Mouse (Mus musculus) stomach, embryonic 15.5 days (tissue): Measurements from ENCODE around the gene Eef2. TPM values are rescaled to one million over a fixed set of nuclear protein-coding genes. Genes with fewer than 3 reads are reported as not detected.

Source experiments
- ATAC-seq: fragments of 200-750 bp; cut with Nextera tagmentation; 2 replicates; pipeline ENCODE4 v1.8.0; 2017; ENCODE audit warnings: low read depth, moderate number of reproducible peaks, moderate TSS enrichment; ENCODE audit not compliant: insufficient read depth, low FRiP score
- H3K27ac ChIP-seq: fragments of 300-500 bp; sonication (generic); 2 replicates; pipeline ENCODE4 v1.5.1; 2015; ENCODE audit warnings: mild to moderate bottlenecking, inconsistent platforms
- H3K27me3 ChIP-seq: fragments of 300-500 bp; sonication (generic); replicated peaks from 2 replicates; pipeline ENCODE4 v1.6.1; 2015; ENCODE audit warnings: inconsistent platforms
- H3K36me3 ChIP-seq: fragments of 300-500 bp; sonication (generic); 2 replicates; pipeline ENCODE4 v1.6.1; 2015; ENCODE audit warnings: inconsistent platforms
- H3K4me1 ChIP-seq: fragments of 300-500 bp; sonication (generic); 2 replicates; pipeline ENCODE4 v1.6.1; 2015; ENCODE audit warnings: inconsistent platforms
- H3K4me2 ChIP-seq: fragments of 300-500 bp; sonication (generic); 2 replicates; pipeline ENCODE4 v1.6.1; 2015; ENCODE audit warnings: mild to moderate bottlenecking, inconsistent platforms
- H3K4me3 ChIP-seq: fragments of 300-500 bp; sonication (generic); replicated peaks from 2 replicates; pipeline ENCODE4 v1.5.1; 2015; ENCODE audit warnings: inconsistent platforms
- H3K9ac ChIP-seq: fragments of 300-500 bp; sonication (generic); 2 replicates; pipeline ENCODE4 v1.6.1; 2015; ENCODE audit warnings: inconsistent platforms
- H3K9me3 ChIP-seq: fragments of 300-500 bp; sonication (generic); 2 replicates; pipeline ENCODE4 v1.6.1; 2016; ENCODE audit warnings: inconsistent platforms
- WGBS: fragments of 180-500 bp; shearing (Covaris S2); methylation state at CpG from one replicate; pipeline ENCODE4 v1.1.7; 2015; 5-methylcytosine and 5-hydroxymethylcytosine counted together
- polyA plus RNA-seq: library from polyadenylated mRNA; unstranded; fragments of >200 nt; fragmentation: Nextera tagmentation; extraction: Ambion mirVana; gene quantifications from 2 replicates; pipeline ENCODE4 v1.2.1, GENCODE M21; 2015

Gene Eef2
- polyA plus RNA-seq = 517 and 544 TPM in 2 replicates

DNA sequence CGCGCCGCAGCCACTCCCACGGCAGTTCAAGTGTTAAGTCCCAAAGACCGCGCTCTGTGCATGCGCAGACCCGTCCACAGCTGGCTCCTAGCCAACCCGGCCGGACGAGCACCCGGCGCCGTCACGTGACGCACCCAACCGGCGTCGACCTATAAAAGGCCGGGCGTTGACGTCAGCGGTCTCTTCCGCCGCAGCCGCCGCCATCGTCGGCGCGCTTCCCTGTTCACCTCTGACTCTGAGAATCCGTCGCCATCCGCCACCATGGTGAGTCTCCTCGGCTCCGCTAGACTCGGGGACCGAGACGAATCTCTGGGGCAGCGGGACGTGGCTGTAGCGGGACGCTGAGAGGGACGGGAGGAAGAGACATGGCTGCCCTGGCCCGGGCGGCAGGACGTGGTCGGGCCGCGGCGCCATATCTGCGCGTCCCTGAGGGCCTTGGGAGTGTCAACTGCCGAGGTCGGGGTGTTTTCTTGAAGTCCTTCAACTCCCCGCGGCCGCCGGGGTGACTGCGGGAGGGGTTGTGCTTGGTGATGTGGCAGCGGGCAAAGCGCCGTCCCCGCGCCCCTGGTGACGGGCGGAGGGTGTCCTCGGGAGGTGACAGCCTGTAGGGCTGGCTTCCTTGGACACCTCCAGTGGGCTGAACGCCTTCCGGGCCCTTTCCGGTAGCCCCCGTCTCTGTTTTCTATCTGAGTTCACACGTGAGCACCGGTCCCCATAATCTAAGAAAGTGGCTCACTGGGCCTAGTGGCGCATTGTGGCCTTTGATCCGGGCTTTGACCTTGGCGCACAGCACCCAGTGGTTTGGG, at the start of gene Eef2:
Eef2 (plus strand) TSS at position 166 of the 806 bp plus-strand sequence.
- H3K4me3 ChIP-seq = peak within 1 kb of the TSS; percentile 94
- peak within 1 kb of the TSS; percentile 89 for H3K27ac ChIP-seq
- ATAC-seq = peak; percentile 81
- no peaks in the 10 kb centered on the region for H3K9me3 ChIP-seq
- under 1% methylated on average over 76 of the region's 77 CpGs for WGBS
- peaks cover 52% of the 10 kb centered on the region for H3K4me1 ChIP-seq
- H3K27me3 ChIP-seq = no peaks in the 10 kb centered on the region
- H3K4me2 ChIP-seq = peak within 1 kb of the TSS; percentile 86
- peak within 1 kb of the TSS; percentile 97 for H3K9ac ChIP-seq
- peaks cover 42% of the 10 kb centered on the region for H3K36me3 ChIP-seq

DNA sequence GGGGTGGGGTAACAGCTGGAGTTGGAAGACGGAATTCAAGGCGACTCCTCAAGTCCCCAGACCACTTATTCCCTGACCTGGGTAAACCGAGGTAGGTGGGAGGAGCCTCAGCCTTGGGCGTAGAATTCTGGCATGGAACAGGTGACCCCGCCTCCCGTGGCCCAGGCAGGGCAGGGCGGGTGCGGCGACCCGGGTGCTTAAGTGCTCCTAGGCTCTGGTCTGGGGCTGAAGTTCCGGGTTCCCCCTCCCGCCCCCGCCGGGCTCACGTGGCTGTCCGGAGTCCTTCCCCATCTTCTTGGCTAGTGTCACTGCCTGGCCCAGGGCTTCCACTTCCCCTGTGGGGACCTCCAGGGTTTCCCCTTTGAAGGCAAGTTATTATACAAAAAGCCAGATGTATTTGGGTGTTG, 42.2 kb upstream of the Eef2 start:
- H3K27ac ChIP-seq = peak overlapping the region; percentile 99; the same call in 1 of the 2 replicates
- H3K36me3 ChIP-seq = no peaks in the 10 kb centered on the region
- no peaks in the 10 kb centered on the region for H3K9me3 ChIP-seq
- peak overlapping the region; percentile 78 for H3K4me3 ChIP-seq
- H3K4me2 ChIP-seq = peak overlapping the region; percentile 94
- peaks cover 10% of the 10 kb centered on the region; the same call in 1 of the 2 replicates for H3K27me3 ChIP-seq
- no peak for ATAC-seq
- WGBS = 4% methylated on average over 16 of the region's 16 CpGs
- no peak overlapping the region for H3K9ac ChIP-seq
- peaks cover 24% of the 10 kb centered on the region for H3K4me1 ChIP-seq

DNA sequence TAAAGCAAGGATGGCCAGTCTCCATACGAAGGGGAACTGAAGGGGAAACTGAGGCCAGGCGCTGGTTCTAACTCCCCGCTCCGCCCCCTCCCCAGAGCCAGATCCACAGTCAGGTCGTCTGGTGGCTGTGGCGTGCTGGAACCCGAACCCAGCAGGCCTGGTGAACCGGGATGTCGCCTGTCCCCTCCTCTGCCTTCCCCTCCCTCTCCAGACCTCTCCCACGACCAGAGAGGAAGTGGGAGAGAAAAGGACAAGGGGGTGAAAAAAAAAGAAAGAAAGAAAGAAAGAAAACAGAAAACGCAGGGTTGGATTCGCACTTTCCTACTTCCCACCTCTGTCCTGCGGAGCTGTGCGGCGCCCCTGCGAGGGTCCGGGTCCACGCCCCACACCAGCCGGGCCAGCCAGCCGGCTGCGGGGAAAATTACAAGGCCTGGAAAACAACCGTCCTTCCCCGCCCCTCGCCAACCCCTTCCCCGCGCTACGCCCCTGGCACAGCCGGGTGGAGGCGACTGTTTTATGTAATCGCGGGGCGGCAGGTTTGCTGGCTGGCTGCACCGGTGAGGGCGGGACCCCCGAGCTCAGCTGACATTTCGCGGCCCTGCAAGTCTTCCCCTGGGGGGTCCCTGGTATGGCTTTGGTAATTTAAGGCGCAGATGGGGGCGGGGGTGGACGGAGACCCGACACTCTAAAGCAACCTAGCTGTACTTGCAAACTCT, 41.3 kb upstream of the Eef2 start, which contains the start of gene Zbtb7a:
Zbtb7a (plus strand) TSS at position 255 of the 716 bp plus-strand sequence.
- Histone ChIP-seq H3K9ac (peak within 1 kb of the TSS; percentile 98), H3K36me3 (no peaks in the 10 kb centered on the region), H3K27me3 (peaks cover 10% of the 10 kb centered on the region; the same call in 1 of the 2 replicates), H3K9me3 (no peaks in the 10 kb centered on the region), H3K4me3 (peak within 1 kb of the TSS; percentile 78), H3K27ac (peak within 1 kb of the TSS; percentile 99), H3K4me2 (peak within 1 kb of the TSS; percentile 94), H3K4me1 (peaks cover 34% of the 10 kb centered on the region)
- 3% methylated on average over 41 of the region's 41 CpGs for WGBS
- ATAC-seq = no peak

DNA sequence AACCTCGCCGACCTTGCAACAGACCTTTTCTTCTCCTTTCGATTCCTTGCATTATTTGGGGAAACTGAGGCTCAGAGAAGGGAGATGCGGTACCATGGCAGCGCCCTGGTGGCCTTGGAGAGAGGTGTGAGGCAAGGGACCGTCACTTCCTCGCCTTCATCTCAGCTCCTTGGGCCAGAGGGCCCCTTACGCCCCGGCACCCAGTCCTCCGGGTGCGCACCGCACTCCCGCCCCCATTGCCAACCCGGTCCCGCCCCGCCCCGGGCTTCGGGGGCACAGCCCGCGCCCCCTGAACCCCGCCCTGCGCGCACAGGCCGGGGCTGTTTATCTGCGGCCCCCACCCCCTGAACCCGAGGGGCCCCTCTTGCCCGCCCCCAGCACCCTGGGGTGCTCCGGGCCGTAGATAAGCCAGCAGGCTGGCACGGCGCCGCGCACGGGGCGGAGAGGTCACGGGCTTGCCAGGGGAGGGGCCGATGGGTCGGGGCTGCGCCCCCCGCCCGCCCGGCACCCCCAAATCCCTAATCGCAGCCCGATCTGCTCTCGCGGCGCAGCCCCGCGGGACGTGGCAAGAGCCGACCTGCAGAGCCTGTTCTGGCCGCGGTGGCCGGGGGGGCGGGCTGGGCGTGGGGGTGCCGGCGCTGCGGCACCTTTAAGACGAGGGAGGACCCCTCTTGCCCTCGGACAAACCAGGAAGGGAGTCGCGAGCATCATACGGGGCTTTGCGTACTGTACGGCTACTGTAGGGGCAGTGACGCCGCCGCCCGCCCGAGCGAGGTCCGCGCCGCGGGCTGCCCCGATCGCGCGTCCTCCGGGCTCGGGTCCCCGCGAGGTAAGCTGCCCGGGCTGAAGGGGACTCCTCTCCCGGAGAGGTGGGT, 40.4 kb upstream of the Eef2 start:
- Histone ChIP-seq H3K4me2 (peak overlapping the region; percentile 94), H3K9ac (peak overlapping the region; percentile 98), H3K4me3 (peak overlapping the region; percentile 78), H3K27ac (peak overlapping the region; percentile 99), H3K9me3 (no peaks in the 10 kb centered on the region), H3K36me3 (no peaks in the 10 kb centered on the region), H3K4me1 (peaks cover 43% of the 10 kb centered on the region), H3K27me3 (peaks cover 10% of the 10 kb centered on the region; the same call in 1 of the 2 replicates)
- peak; percentile 28 for ATAC-seq
- under 1% methylated on average over 61 of the region's 86 CpGs for WGBS

DNA sequence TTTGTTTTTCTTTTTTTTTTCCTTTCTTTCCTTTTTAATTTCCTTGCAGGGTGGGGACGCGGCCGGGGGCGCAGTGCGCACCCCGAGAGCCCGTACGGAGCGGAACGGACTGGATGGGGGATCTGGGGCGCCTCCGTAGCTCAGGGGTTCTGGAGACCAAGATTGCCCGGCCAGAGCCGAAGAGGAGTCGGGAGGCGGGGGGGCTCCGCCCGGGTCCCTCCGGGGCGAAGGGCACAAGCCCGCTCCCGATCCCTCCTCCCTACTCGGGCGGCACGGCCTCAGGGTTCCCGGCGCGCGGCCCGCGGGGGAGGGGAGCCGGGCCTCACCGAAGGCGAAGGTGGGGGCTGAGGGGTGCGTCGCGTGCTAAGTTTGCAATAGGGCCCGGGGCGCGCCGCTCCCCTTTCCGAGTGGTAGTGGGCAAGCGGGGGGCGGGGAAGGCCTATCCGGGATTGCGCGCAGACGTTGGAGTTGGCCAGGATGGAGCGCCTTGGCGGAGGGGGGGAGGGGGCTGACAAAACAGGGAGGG, 39.7 kb upstream of the Eef2 start:
- H3K27ac ChIP-seq = peak overlapping the region; percentile 99
- H3K36me3 ChIP-seq = no peaks in the 10 kb centered on the region
- peak overlapping the region; percentile 94 for H3K4me2 ChIP-seq
- H3K27me3 ChIP-seq = peaks cover 10% of the 10 kb centered on the region; the same call in 1 of the 2 replicates
- H3K4me1 ChIP-seq = peaks cover 50% of the 10 kb centered on the region
- H3K9me3 ChIP-seq = no peaks in the 10 kb centered on the region
- WGBS = 0% methylated on average over 39 of the region's 50 CpGs
- peak overlapping the region; percentile 98 for H3K9ac ChIP-seq
- H3K4me3 ChIP-seq = peak overlapping the region; percentile 78
- no peak for ATAC-seq

DNA sequence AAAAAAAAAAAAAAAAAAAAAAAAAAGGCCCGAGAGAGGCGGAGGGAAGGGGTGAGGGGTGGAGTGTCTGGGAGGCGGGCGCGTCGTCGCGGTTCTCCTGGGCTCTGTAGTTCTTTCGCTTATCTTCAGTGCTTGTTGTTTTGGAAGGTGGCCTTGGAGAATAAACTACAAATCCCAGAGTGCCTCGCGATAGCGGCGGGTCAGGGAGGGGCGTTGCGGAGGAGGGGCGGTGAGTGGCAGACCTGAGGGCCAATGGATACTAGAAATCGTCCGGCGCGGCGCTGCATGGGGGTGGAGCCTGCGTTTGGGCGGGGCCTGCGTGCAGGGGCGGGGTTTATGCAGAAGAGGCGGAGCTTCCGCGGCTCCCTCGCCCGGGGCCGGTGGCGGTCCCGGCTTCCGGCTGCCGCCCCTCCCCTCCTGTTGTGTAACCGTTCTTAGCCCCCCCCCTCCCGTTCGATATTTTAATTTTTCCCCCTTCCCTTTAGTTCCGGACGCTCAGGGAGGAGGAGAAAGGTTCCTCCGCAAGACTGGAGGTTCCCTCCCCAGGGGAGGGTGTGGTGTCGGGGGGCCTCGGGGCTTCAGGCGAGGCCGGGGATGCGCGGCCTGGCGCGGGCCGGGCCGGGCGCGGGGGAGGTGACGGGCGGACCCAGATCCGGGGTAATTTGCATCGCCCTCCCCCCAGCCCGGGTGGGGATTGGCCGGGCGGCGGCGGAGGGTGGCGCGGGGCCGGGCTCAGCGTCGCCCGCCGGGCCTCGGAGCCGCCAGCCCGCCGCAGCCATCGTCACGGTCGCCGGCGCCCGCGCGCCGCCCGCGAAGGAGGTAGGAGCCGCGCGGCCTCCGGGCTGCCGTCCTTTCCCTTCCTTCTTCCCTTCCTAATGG, 38.9 kb upstream of the Eef2 start:
- ATAC-seq = peak; percentile 89
- Histone ChIP-seq H3K4me3 (peak overlapping the region; percentile 81), H3K36me3 (no peaks in the 10 kb centered on the region), H3K9ac (peak overlapping the region; percentile 92), H3K4me1 (peaks cover 55% of the 10 kb centered on the region), H3K27me3 (peaks cover 10% of the 10 kb centered on the region; the same call in 1 of the 2 replicates), H3K9me3 (no peaks in the 10 kb centered on the region), H3K27ac (peak overlapping the region; percentile 99), H3K4me2 (peak overlapping the region; percentile 82)
- WGBS = 0% methylated on average over 50 of the region's 89 CpGs

DNA sequence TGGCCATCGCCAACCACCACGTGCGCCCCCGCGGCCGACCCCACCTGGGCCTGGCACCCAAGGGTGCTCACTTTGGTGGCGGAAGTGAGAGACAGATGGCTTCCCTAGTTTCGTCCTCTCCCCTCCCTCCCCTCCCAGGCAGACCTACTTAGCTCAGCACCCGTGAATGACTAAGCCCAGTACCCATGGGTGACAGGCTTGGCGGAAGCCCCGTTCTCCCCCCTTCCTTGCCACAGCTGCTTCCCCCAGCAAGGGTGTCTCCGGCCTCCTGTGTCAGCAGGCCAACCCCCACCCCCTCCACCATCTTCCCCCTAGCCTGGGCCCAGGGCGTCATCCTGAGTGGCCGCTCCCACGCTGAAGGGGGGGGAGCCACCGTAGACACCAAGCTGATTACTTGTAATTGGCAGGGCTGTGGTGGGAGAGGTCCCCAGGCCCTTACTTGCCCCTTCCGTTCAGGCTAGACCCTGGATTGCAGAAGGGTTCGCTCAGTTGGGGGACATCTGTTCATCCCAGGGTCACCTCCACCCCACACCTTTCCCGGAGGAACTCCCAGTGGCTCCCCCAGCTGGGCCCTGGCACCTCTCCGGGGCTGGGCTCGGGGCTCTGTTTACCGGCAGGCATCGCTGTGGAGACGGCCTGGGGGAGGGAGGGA, 38.2 kb upstream of the Eef2 start:
- no peaks in the 10 kb centered on the region for H3K9me3 ChIP-seq
- peak overlapping the region; percentile 87 for H3K27ac ChIP-seq
- peaks cover 10% of the 10 kb centered on the region; the same call in 1 of the 2 replicates for H3K27me3 ChIP-seq
- H3K4me1 ChIP-seq = peaks cover 61% of the 10 kb centered on the region
- no peak for ATAC-seq
- WGBS = under 1% methylated on average over 24 of the region's 24 CpGs
- H3K4me2 ChIP-seq = peak overlapping the region; percentile 82
- 0 out of 2 replicates have a peak, but pooled peaks cover 3% of the 10 kb centered on the region for H3K36me3 ChIP-seq
- H3K4me3 ChIP-seq = peak overlapping the region; percentile 81
- peak overlapping the region; percentile 92 for H3K9ac ChIP-seq

DNA sequence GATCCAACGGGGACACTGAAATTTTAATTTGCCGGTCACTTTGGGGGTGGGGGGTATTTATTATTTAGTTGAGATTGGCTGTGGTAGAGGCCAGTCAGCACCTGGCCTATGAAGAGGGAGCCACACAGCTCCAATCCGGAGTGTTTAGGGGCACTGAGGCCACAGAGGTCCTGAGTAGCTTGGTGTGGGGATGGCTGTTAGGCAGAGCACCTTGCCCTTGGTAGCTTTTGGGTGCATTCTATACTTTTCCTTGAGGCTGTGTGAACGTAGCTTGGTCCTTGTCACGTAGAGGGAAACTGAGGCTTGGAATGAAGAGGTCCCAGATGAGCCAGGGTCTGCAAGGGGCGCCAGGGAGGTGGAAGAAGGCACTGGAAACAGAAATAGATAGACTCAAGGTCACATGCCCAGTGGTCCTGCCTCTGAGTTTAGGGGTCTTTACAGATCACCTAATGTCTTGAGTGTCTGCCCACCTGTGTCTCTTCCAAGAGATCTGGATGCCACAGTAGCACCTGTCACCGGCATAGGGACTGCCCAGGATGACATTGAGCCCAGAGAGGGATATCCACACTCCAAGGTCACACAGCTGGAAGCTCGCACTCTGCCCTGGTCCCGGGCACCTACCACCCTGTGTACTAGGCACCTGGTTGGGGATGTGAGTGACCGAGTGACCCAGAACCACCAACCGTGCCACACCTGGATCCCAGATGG, 37.5 kb upstream of the Eef2 start:
- ATAC-seq = no peak
- Histone ChIP-seq H3K4me2 (peak overlapping the region; percentile 82), H3K27me3 (peaks cover 9% of the 10 kb centered on the region; the same call in 1 of the 2 replicates), H3K4me1 (peaks cover 61% of the 10 kb centered on the region), H3K27ac (peak overlapping the region; percentile 87), H3K9me3 (no peaks in the 10 kb centered on the region), H3K36me3 (peaks cover 10% of the 10 kb centered on the region), H3K4me3 (peak overlapping the region; percentile 81), H3K9ac (peak overlapping the region; percentile 42; the same call in 1 of the 2 replicates)
- 51% methylated on average over 11 of the region's 11 CpGs for WGBS

DNA sequence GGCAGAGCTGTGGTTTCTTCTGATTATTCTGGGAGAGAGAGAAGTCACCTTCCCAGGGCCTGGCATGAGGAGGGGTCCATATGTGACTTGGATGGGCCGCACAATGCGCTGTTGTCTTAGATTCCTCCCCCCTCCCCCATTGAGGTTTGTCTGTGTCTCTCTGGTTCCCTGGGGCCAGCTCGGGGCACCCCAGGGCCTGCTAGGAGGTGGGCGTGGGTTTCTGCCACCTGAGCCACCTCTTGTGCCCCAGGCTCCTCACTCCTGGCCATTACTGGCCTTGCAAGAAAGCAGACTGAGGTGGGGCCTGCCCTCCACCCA, 36.9 kb upstream of the Eef2 start:
- peaks cover 15% of the 10 kb centered on the region for H3K36me3 ChIP-seq
- WGBS = 58% methylated on average over 4 of the region's 4 CpGs
- H3K4me2 ChIP-seq = peak overlapping the region; percentile 82
- no peak for ATAC-seq
- H3K27me3 ChIP-seq = 0 out of 2 replicates have a peak, but pooled peaks cover 3% of the 10 kb centered on the region
- H3K9me3 ChIP-seq = no peaks in the 10 kb centered on the region
- peaks cover 57% of the 10 kb centered on the region for H3K4me1 ChIP-seq
- H3K27ac ChIP-seq = peak overlapping the region; percentile 87
- peak overlapping the region; percentile 81 for H3K4me3 ChIP-seq
- H3K9ac ChIP-seq = peak overlapping the region; percentile 42; the same call in 1 of the 2 replicates
